ENCODE assay signal across 8 mouse cellular contexts in genomic region chr10:63244746-63245145, GRCm38 (mm10). TPM values are rescaled to one million over a fixed set of nuclear protein-coding genes. Genes with fewer than 3 reads are reported as not detected.
DNase-seq lines count a peak whose midpoint lies in the region; ATAC-seq and TF ChIP-seq lines count a peak whose summit lies in the region.

No protein-coding gene starts in this region.

- no peaks in the 10 kb centered on the region for H3K27me3 ChIP-seq in heart, embryonic 11.5 days (ENCODE audit: control insufficient read depth, insufficient read depth, low read length)
- H3K27me3 ChIP-seq in thymus, adult 2 months (ENCODE audit: control insufficient read depth, insufficient read depth, low read length), result no peaks in the 10 kb centered on the region

- 16% methylated on average over 5 of the region's 5 CpGs for WGBS in heart, embryonic 11.5 days (ENCODE audit: insufficient replicate concordance)
- WGBS in thymus, adult 2 months, result 19% methylated on average over 5 of the region's 5 CpGs

- DNase-seq in heart, adult 9 months (ENCODE audit: low spot score in 2 of 2), result no peak
- DNase-seq in c-Kit-negative CD71-positive TER-119-positive erythroid progenitor cells, embryonic 14.5 days (ENCODE audit: low read depth, low spot score), result peak; percentile 44
- DNase-seq in kidney, postnatal 14 days, result peak; percentile 25
- peak; percentile 42 for DNase-seq in thymus, adult 2 months
- no peak for DNase-seq in ovary, postnatal 14 days (ENCODE audit: low spot score)

- H3K36me3 ChIP-seq in heart, embryonic 11.5 days (ENCODE audit: control insufficient read depth, insufficient read depth, low read length), result 0 out of 2 replicates have a peak, but pooled peaks cover 3% of the 10 kb centered on the region
- H3K36me3 ChIP-seq in thymus, adult 2 months (ENCODE audit: control insufficient read depth, insufficient read depth, low read length), result peaks cover under 1% of the 10 kb centered on the region; the same call in 1 of the 2 replicates

- no peaks in the 10 kb centered on the region for H3K4me1 ChIP-seq in heart, embryonic 11.5 days (ENCODE audit: control insufficient read depth, insufficient read depth, low read length)
- H3K4me1 ChIP-seq in thymus, adult 2 months (replicated peaks; ENCODE audit: control insufficient read depth, insufficient read depth, low read length), result no peaks in the 10 kb centered on the region

- no peak for TF ChIP-seq POLR2A in thymus, adult 2 months (IDR thresholded peaks at IDR 0.05; ENCODE audit: control insufficient read depth, extremely low read depth, insufficient read depth, low read length, poor library complexity)

- H3K9ac ChIP-seq in heart, embryonic 11.5 days (ENCODE audit: low read depth, low read length), result peak overlapping the region; percentile 98

- ATAC-seq in heart, embryonic 11.5 days (replicated peaks; ENCODE audit: insufficient number of reproducible peaks, low FRiP score, low TSS enrichment), result no peak
- 0 out of 2 replicates have a peak, but pooled peaks have one; percentile 16 for ATAC-seq in granulocyte monocyte progenitor cell, adult 5-6 weeks (replicated peaks; ENCODE audit: poor library complexity, severe bottlenecking)
- peak; percentile 45 for ATAC-seq in megakaryocyte progenitor cell, adult 5-6 weeks (replicated peaks; ENCODE audit: poor library complexity)

- H3K9me3 ChIP-seq in heart, embryonic 11.5 days (replicated peaks; ENCODE audit: control insufficient read depth, low read length), result no peaks in the 10 kb centered on the region

- peak overlapping the region; percentile 88 for H3K4me3 ChIP-seq in heart, embryonic 11.5 days (ENCODE audit: low read depth, low read length)
- H3K4me3 ChIP-seq in thymus, adult 2 months (ENCODE audit: control insufficient read depth, insufficient read depth, low read length), result no peak overlapping the region

- H3K4me2 ChIP-seq in heart, embryonic 11.5 days, result peak overlapping the region; percentile 62

- no peak for TF ChIP-seq CTCF in thymus, adult 2 months (IDR thresholded peaks at IDR 0.05; ENCODE audit: borderline replicate concordance, control insufficient read depth, extremely low read depth, insufficient read depth, low read length, poor library complexity)

- H3K27ac ChIP-seq in heart, embryonic 11.5 days (ENCODE audit: low read depth, low read length), result peak overlapping the region; percentile 99
- no peak overlapping the region for H3K27ac ChIP-seq in thymus, adult 2 months (ENCODE audit: control insufficient read depth, insufficient read depth, low read length)

RNA-seq across cellular contexts. Expression of gene Herc4, which starts 1.1 kb away (rescaled TPM):
- 32.8 and 38.8 TPM in 2 replicates for polyA plus RNA-seq in heart, embryonic 11.5 days (2014; fragmentation: Nextera tagmentation; extraction: Ambion mirVana)
- 75.9 and 82.5 TPM in 2 replicates for total RNA-seq in granulocyte monocyte progenitor cell, adult 5-6 weeks (2014; fragmentation: Nextera tagmentation)
- total RNA-seq in granulocyte monocyte progenitor cell, adult 5-6 weeks (2017), result 61.3 and 65.0 TPM in 2 replicates
- 84.0 and 88.0 TPM in 2 replicates for total RNA-seq in megakaryocyte progenitor cell, adult 5-6 weeks (2015)
- 56.3 and 59.2 TPM in 2 replicates for total RNA-seq in megakaryocyte progenitor cell, adult 5-6 weeks (2017)
- polyA plus RNA-seq in thymus, adult 2 months (2012; rRNA removed), result 23.4 and 26.6 TPM in 2 replicates

RNA-seq across cellular contexts. Expression of gene Mypn, which starts 41.0 kb away (rescaled TPM):
- polyA plus RNA-seq in heart, embryonic 11.5 days (2014; fragmentation: Nextera tagmentation; extraction: Ambion mirVana), result 3.3 and 3.8 TPM in 2 replicates
- not detected in 2 replicates for total RNA-seq in granulocyte monocyte progenitor cell, adult 5-6 weeks (2014; fragmentation: Nextera tagmentation)
- not detected in 2 replicates for total RNA-seq in granulocyte monocyte progenitor cell, adult 5-6 weeks (2017)
- not detected in 2 replicates for total RNA-seq in megakaryocyte progenitor cell, adult 5-6 weeks (2015)
- total RNA-seq in megakaryocyte progenitor cell, adult 5-6 weeks (2017), result not detected in 2 replicates
- polyA plus RNA-seq in thymus, adult 2 months (2012; rRNA removed), result 0.22 and 0.98 TPM in 2 replicates

Comparison
In these comparisons a context has a peak if more than half of its experiments do, and no peak if none do; other contexts are left out.
1. DNase-seq: peak in c-Kit-negative CD71-positive TER-119-positive erythroid progenitor cells, embryonic 14.5 days (single experiment), kidney, postnatal 14 days (single experiment) and thymus, adult 2 months (single experiment); none in heart, adult 9 months (0 of 2) and ovary, postnatal 14 days (single experiment).